Mouse (Mus musculus) hindbrain, embryonic 11.5 days (tissue): Measurements from ENCODE around the gene Hnf1a. TPM values are rescaled to one million over a fixed set of nuclear protein-coding genes. Genes with fewer than 3 reads are reported as not detected.

Experiments
- ATAC-seq: fragments of 200-750 bp; cut with Nextera tagmentation; 2 replicates; pipeline ENCODE4 v1.8.0; 2017; ENCODE audit warnings: mild to moderate bottlenecking, moderate TSS enrichment, moderate library complexity; ENCODE audit not compliant: low FRiP score
- DNase-seq: peaks from one replicate; pipeline ENCODE4 v3.0.0-alpha.2; 2015; ENCODE audit warnings: low spot score
- H3K27ac ChIP-seq: fragments of 300-500 bp; sonication (generic); 2 replicates; pipeline ENCODE4 v1.5.1; 2014; ENCODE audit warnings: mild to moderate bottlenecking, low read depth, low read length
- H3K27me3 ChIP-seq: fragments of 300-500 bp; sonication (generic); 2 replicates; pipeline ENCODE4 v1.6.1; 2014; ENCODE audit warnings: mild to moderate bottlenecking, low read length, moderate library complexity, mixed read lengths; ENCODE audit not compliant: control insufficient read depth, insufficient read depth
- H3K36me3 ChIP-seq: fragments of 300-500 bp; sonication (generic); 2 replicates; pipeline ENCODE4 v1.6.1; 2014; ENCODE audit warnings: mild to moderate bottlenecking, low read length, moderate library complexity, mixed read lengths; ENCODE audit not compliant: control insufficient read depth, insufficient read depth
- H3K4me1 ChIP-seq: fragments of 300-500 bp; sonication (generic); replicated peaks from 2 replicates; pipeline ENCODE4 v1.6.1; 2014; ENCODE audit warnings: low read length, mixed read lengths; ENCODE audit not compliant: control insufficient read depth, insufficient read depth
- H3K4me2 ChIP-seq: fragments of 300-500 bp; sonication (generic); replicated peaks from 2 replicates; pipeline ENCODE4 v1.6.1; 2014; ENCODE audit warnings: mild to moderate bottlenecking, low read depth, low read length
- H3K4me3 ChIP-seq: fragments of 300-500 bp; sonication (generic); 2 replicates; pipeline ENCODE4 v1.5.1; 2014; ENCODE audit warnings: low read depth, low read length
- H3K9ac ChIP-seq: fragments of 300-500 bp; sonication (generic); 2 replicates; pipeline ENCODE4 v1.6.1; 2014; ENCODE audit warnings: low read depth, low read length
- H3K9me3 ChIP-seq: fragments of 300-500 bp; sonication (generic); 2 replicates; pipeline ENCODE4 v1.6.1; 2016; ENCODE audit warnings: low read length; ENCODE audit not compliant: control insufficient read depth
- WGBS: fragments of 180-500 bp; shearing (Covaris S2); extraction: QIAGEN DNeasy Blood & Tissue Kit; methylation state at CpG from one replicate; pipeline ENCODE4 v1.1.7; 2014; 5-methylcytosine and 5-hydroxymethylcytosine counted together
- polyA plus RNA-seq: library from polyadenylated mRNA; unstranded; fragments of >200 nt; fragmentation: Nextera tagmentation; extraction: Ambion mirVana; gene quantifications from 2 replicates; pipeline ENCODE4 v1.2.1, GENCODE M21; 2014

The Hnf1a gene
- polyA plus RNA-seq, 1 experiment from 2014 or later, result not detected

GRCm38 (mm10) chr5:114972201-114972600 lies 1.3 kb upstream of the Hnf1a start:
- Histone ChIP-seq H3K27me3 (peaks cover 12% of the 10 kb centered on the region), H3K4me3 (no peak overlapping the region), H3K9ac (no peak overlapping the region), H3K36me3 (no peaks in the 10 kb centered on the region), H3K4me1 (no peaks in the 10 kb centered on the region; the same call in 1 of the 2 replicates), H3K27ac (no peak overlapping the region), H3K4me2 (no peak overlapping the region), H3K9me3 (no peaks in the 10 kb centered on the region)
- no peak for DNase-seq
- ATAC-seq, result no peak
- 78% methylated on average over 9 of the region's 9 CpGs for WGBS

GRCm38 (mm10) chr5:114969609-114970215 lies 1.2 kb downstream of the Hnf1a start:
- Histone ChIP-seq H3K9me3 (no peaks in the 10 kb centered on the region), H3K9ac (no peak overlapping the region), H3K27ac (no peak overlapping the region), H3K4me2 (no peak overlapping the region), H3K27me3 (peaks cover 12% of the 10 kb centered on the region), H3K4me3 (no peak overlapping the region), H3K36me3 (no peaks in the 10 kb centered on the region), H3K4me1 (no peaks in the 10 kb centered on the region; the same call in 1 of the 2 replicates)
- no peak for ATAC-seq
- 55% methylated on average over 13 of the region's 13 CpGs for WGBS
- DNase-seq, result no peak

- H3K27ac ChIP-seq, result no peak overlapping the region
- H3K27me3 ChIP-seq, result peaks cover 12% of the 10 kb centered on the region
- DNase-seq, result no peak
- no peak overlapping the region for H3K4me3 ChIP-seq
- WGBS, result 7% methylated on average over 4 of the region's 4 CpGs
- ATAC-seq, result no peak
- no peaks in the 10 kb centered on the region; the same call in 1 of the 2 replicates for H3K4me1 ChIP-seq
- H3K9me3 ChIP-seq, result no peaks in the 10 kb centered on the region
- no peak overlapping the region for H3K4me2 ChIP-seq
- no peak overlapping the region for H3K9ac ChIP-seq
- no peaks in the 10 kb centered on the region for H3K36me3 ChIP-seq
These were observed 1.8 kb downstream of the Hnf1a start for GRCm38 (mm10) chr5:114969064-114969463.

GRCm38 (mm10) chr5:114968651-114969050 lies 2.2 kb downstream of the Hnf1a start:
- Histone ChIP-seq H3K36me3 (no peaks in the 10 kb centered on the region), H3K4me2 (no peak overlapping the region), H3K9me3 (no peaks in the 10 kb centered on the region), H3K4me3 (no peak overlapping the region), H3K27ac (no peak overlapping the region), H3K4me1 (no peaks in the 10 kb centered on the region; the same call in 1 of the 2 replicates), H3K9ac (no peak overlapping the region), H3K27me3 (peaks cover 12% of the 10 kb centered on the region)
- no peak for DNase-seq
- WGBS, result 13% methylated on average over 7 of the region's 7 CpGs
- no peak for ATAC-seq

GRCm38 (mm10) chr5:114967523-114968268 lies 3.2 kb downstream of the Hnf1a start:
- ATAC-seq (no peak), DNase-seq (no peak)
- Histone ChIP-seq H3K9me3 (no peaks in the 10 kb centered on the region), H3K9ac (no peak overlapping the region), H3K4me3 (no peak overlapping the region), H3K27me3 (peaks cover 12% of the 10 kb centered on the region), H3K27ac (no peak overlapping the region), H3K4me2 (no peak overlapping the region), H3K4me1 (no peaks in the 10 kb centered on the region; the same call in 1 of the 2 replicates), H3K36me3 (no peaks in the 10 kb centered on the region)
- WGBS, result 32% methylated on average over 14 of the region's 14 CpGs

- 66% methylated on average over 17 of the region's 17 CpGs for WGBS
- Histone ChIP-seq H3K27ac (no peak overlapping the region), H3K4me1 (no peaks in the 10 kb centered on the region; the same call in 1 of the 2 replicates), H3K27me3 (peaks cover 12% of the 10 kb centered on the region), H3K9ac (no peak overlapping the region), H3K36me3 (no peaks in the 10 kb centered on the region), H3K4me3 (no peak overlapping the region), H3K9me3 (no peaks in the 10 kb centered on the region), H3K4me2 (no peak overlapping the region)
- ATAC-seq (no peak), DNase-seq (no peak)
These were observed 5.7 kb downstream of the Hnf1a start for GRCm38 (mm10) chr5:114964967-114965898.

GRCm38 (mm10) chr5:114964315-114964966 lies 6.5 kb downstream of the Hnf1a start:
- 72% methylated on average over 7 of the region's 7 CpGs for WGBS

More at GRCm38 (mm10) chr5:114964315-114964966, 6.5 kb downstream of the Hnf1a start:
- no peaks in the 10 kb centered on the region for H3K9me3 ChIP-seq
- H3K36me3 ChIP-seq, result no peaks in the 10 kb centered on the region
- no peak overlapping the region for H3K9ac ChIP-seq
- no peaks in the 10 kb centered on the region; the same call in 1 of the 2 replicates for H3K4me1 ChIP-seq
- H3K27ac ChIP-seq, result no peak overlapping the region
- H3K27me3 ChIP-seq, result peaks cover 12% of the 10 kb centered on the region
- ATAC-seq (no peak), DNase-seq (no peak)
- H3K4me2 ChIP-seq, result no peak overlapping the region
- no peak overlapping the region for H3K4me3 ChIP-seq
